ENCODE assay signal across 19 mouse cellular contexts in genomic region chr6:4375465-4376037, GRCm38 (mm10).
DNase-seq lines count a peak whose midpoint lies in the region; ATAC-seq and TF ChIP-seq lines count a peak whose summit lies in the region.
"Had no signal": no experiment of that assay in that cellular context is flagged by ENCODE, and none has a peak within 500 bp of the region (broad histone marks: within the 10 kb centered on the region; RNA-seq: fewer than 3 reads in every experiment).

No protein-coding gene starts in this region.

- ATAC-seq in embryonic facial prominence, embryonic 13.5 days (ENCODE audit: insufficient number of reproducible peaks, insufficient read depth, low FRiP score, low TSS enrichment, low read depth) = no peak
- ATAC-seq in lung, embryonic 14.5 days (ENCODE audit: insufficient read depth) = peak; percentile 54; the same call in 1 of the 2 replicates
- ATAC-seq in Patski = peak; percentile 51
- ATAC-seq: forebrain, embryonic 13.5 days had no signal

- WGBS in embryonic facial prominence, embryonic 13.5 days = 44% methylated on average over 12 of the region's 12 CpGs
- 65% methylated on average over 12 of the region's 12 CpGs for WGBS in embryonic facial prominence, embryonic 10.5 days
- WGBS in lung, embryonic 14.5 days = 51% methylated on average over 12 of the region's 12 CpGs
- WGBS in lung, adult 2 months = 48% methylated on average over 12 of the region's 12 CpGs

- DNase-seq in embryonic facial prominence, embryonic 10.5 days (ENCODE audit: low spot score) = no peak
- peak; percentile 72 for DNase-seq in lung, embryonic 14.5 days
- DNase-seq in lung, adult 2 months = no peak
- no peak for DNase-seq in Patski (ENCODE audit: low read depth, low spot score)
- DNase-seq in kidney, postnatal 4 days = peak; percentile 4 to 28
- no peak for DNase-seq in heart, adult 18-20 months
- DNase-seq in heart, adult 11 months = no peak
- DNase-seq: adrenal gland, postnatal 10 days; cerebellum, adult 9-11 months; heart, adult 2 months; heart, postnatal 10 days; liver, embryonic 13.5 days; retina, postnatal 1 day; thymus, postnatal 36 days had no signal

- H3K4me1 ChIP-seq in embryonic facial prominence, embryonic 13.5 days = 0 out of 2 replicates have a peak, but pooled peaks cover 5% of the 10 kb centered on the region
- H3K4me1 ChIP-seq in embryonic facial prominence, embryonic 10.5 days = no peaks in the 10 kb centered on the region
- no peaks in the 10 kb centered on the region for H3K4me1 ChIP-seq in lung, embryonic 14.5 days (ENCODE audit: insufficient read depth)
- H3K4me1 ChIP-seq in lung, adult 2 months (ENCODE audit: control insufficient read depth, insufficient read depth, low read length) = no peaks in the 10 kb centered on the region
- H3K4me1 ChIP-seq: embryonic facial prominence, embryonic 15.5 days; forebrain, embryonic 13.5 days; limb, embryonic 10.5 days; liver, embryonic 13.5 days; megakaryocyte, embryonic 14.5 days had no signal

- in situ Hi-C loops in Patski (cut with MboI; ENCODE audit: low pct_unique_long_range_greater_than_20kb) = no loop called here

- H3K4me3 ChIP-seq in embryonic facial prominence, embryonic 13.5 days = no peak overlapping the region
- H3K4me3 ChIP-seq in embryonic facial prominence, embryonic 10.5 days = no peak overlapping the region
- no peak overlapping the region for H3K4me3 ChIP-seq in lung, embryonic 14.5 days (ENCODE audit: low read depth, low read length)
- H3K4me3 ChIP-seq in lung, adult 2 months (replicated peaks; ENCODE audit: extremely low read depth, low read depth, low read length) = no peak overlapping the region
- H3K4me3 ChIP-seq: embryonic facial prominence, embryonic 15.5 days; forebrain, embryonic 13.5 days; heart, adult 2 months; limb, embryonic 10.5 days; liver, embryonic 13.5 days; megakaryocyte, embryonic 14.5 days had no signal

- TF ChIP-seq CTCF in lung, embryonic 14.5 days (IDR thresholded peaks at IDR 0.05; ENCODE audit: low read depth) = no peak
- no peak for TF ChIP-seq CTCF in lung, adult 2 months (IDR thresholded peaks at IDR 0.05; ENCODE audit: insufficient read depth, low read length)
- TF ChIP-seq CTCF in Patski (IDR thresholded peaks at IDR 0.05) = no peak

- POLR2A ChIA-PET in Patski (lab: Charles Lee) = interaction anchor here (0.6 kb wide), 1 partner anchor 891 kb away, joined by 3 read pairs; no protein-coding TSS in a partner anchor

- no peak overlapping the region for H3K9ac ChIP-seq in embryonic facial prominence, embryonic 13.5 days
- no peak overlapping the region for H3K9ac ChIP-seq in lung, embryonic 14.5 days
- H3K9ac ChIP-seq: embryonic facial prominence, embryonic 15.5 days; forebrain, embryonic 13.5 days; liver, embryonic 13.5 days had no signal

- no peaks in the 10 kb centered on the region for H3K36me3 ChIP-seq in embryonic facial prominence, embryonic 13.5 days
- H3K36me3 ChIP-seq in embryonic facial prominence, embryonic 10.5 days (replicated peaks) = no peaks in the 10 kb centered on the region
- H3K36me3 ChIP-seq in lung, embryonic 14.5 days (ENCODE audit: insufficient read depth) = no peaks in the 10 kb centered on the region
- H3K36me3 ChIP-seq: embryonic facial prominence, embryonic 15.5 days; limb, embryonic 10.5 days; liver, embryonic 13.5 days had no signal

- H3K27ac ChIP-seq in embryonic facial prominence, embryonic 13.5 days = no peak overlapping the region
- no peak overlapping the region for H3K27ac ChIP-seq in embryonic facial prominence, embryonic 10.5 days (replicated peaks)
- no peak overlapping the region for H3K27ac ChIP-seq in lung, embryonic 14.5 days (ENCODE audit: low read depth)
- H3K27ac ChIP-seq: embryonic facial prominence, embryonic 15.5 days; forebrain, embryonic 13.5 days; heart, adult 2 months; limb, embryonic 10.5 days; liver, embryonic 13.5 days had no signal

- no peak for TF ChIP-seq POLR2A in lung, adult 2 months (IDR thresholded peaks at IDR 0.05; ENCODE audit: borderline replicate concordance, extremely low read depth, low read depth, low read length)

- H3K4me2 ChIP-seq in embryonic facial prominence, embryonic 13.5 days = peak overlapping the region; percentile 20; the same call in 1 of the 2 replicates
- H3K4me2 ChIP-seq in lung, embryonic 14.5 days = no peak overlapping the region; the same call in 1 of the 2 replicates
- H3K4me2 ChIP-seq: embryonic facial prominence, embryonic 15.5 days; forebrain, embryonic 13.5 days; liver, embryonic 13.5 days had no signal

- CTCF ChIA-PET in Patski (lab: Charles Lee) = interaction anchor here (1.4 kb wide), 1 partner anchor 22 kb away, joined by 3 read pairs; no protein-coding TSS in a partner anchor

- H3K9me3 ChIP-seq in embryonic facial prominence, embryonic 13.5 days = no peaks in the 10 kb centered on the region
- no peaks in the 10 kb centered on the region for H3K9me3 ChIP-seq in embryonic facial prominence, embryonic 10.5 days
- no peaks in the 10 kb centered on the region for H3K9me3 ChIP-seq in lung, embryonic 14.5 days (ENCODE audit: low read depth, low read length)
- H3K9me3 ChIP-seq: embryonic facial prominence, embryonic 15.5 days; forebrain, embryonic 13.5 days; limb, embryonic 10.5 days; liver, embryonic 13.5 days; megakaryocyte, embryonic 14.5 days had no signal

- no peaks in the 10 kb centered on the region for H3K27me3 ChIP-seq in embryonic facial prominence, embryonic 13.5 days
- H3K27me3 ChIP-seq in embryonic facial prominence, embryonic 10.5 days (replicated peaks; ENCODE audit: low read depth, poor library complexity, severe bottlenecking) = no peaks in the 10 kb centered on the region
- no peaks in the 10 kb centered on the region for H3K27me3 ChIP-seq in lung, embryonic 14.5 days (ENCODE audit: insufficient read depth, low read length)
- H3K27me3 ChIP-seq in Patski = peaks cover 30% of the 10 kb centered on the region
- H3K27me3 ChIP-seq: embryonic facial prominence, embryonic 15.5 days; forebrain, embryonic 13.5 days; liver, embryonic 13.5 days; megakaryocyte, embryonic 14.5 days had no signal

Comparison
In these comparisons a context has a peak if more than half of its experiments do, and no peak if none do; other contexts are left out.
1. DNase-seq: peak in lung, embryonic 14.5 days (single experiment) and kidney, postnatal 4 days (2 of 2); none in embryonic facial prominence, embryonic 10.5 days (single experiment), lung, adult 2 months (single experiment), Patski (single experiment), heart, adult 18-20 months (0 of 2) and heart, adult 11 months (single experiment).